Mouse (Mus musculus): ENCODE measurements around the gene Pum2. TPM values are rescaled to one million over a fixed set of nuclear protein-coding genes. Genes with fewer than 3 reads are reported as not detected.

The Pum2 gene
- total RNA-seq, 4 experiments from 2014 or later = 80.0 to 94.9 (median 88.2) TPM

DNA sequence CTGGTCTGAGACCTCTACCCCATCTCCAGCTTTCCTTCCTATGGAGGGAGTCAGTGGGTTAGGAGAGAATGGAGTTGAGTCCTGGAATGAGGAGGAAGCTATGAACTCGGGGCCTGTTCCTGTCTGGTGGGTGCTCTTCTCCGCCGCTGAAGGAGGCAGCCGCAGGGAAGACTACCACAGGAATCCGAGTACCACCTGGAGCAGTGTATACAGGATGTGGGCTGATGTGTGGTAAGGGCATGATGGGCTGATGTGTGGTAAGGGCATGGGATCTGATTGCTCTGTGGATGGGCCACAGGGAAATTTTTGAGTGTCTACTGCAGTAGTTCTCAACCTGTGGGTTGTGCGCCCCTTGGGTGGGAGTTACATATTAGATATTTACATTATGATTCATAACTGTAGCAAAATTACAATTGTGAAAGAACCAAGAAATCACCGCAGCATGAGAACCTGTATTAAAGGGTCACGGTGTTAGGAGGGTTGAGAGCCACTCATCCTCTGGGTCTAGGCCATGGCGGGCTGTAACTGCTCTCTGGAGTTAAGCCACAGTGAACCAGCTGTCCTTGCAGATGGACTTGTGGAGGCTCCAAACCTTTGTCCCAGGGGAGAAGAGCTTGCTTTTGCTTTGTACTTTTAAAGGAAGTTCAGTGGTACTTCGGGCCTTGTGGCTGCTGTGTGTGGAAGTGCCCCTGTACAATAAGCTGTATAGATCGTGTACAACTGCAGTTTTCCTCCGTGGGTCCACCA, 113.2 kb downstream of the Pum2 start:
- DNase-seq (ENCODE audit: low spot score in 2 of 2) = peak; percentile 20 to 28

- DNase-seq (ENCODE audit: low spot score in 2 of 2) = no peak
These were observed 114.5 kb downstream of the Pum2 start for GRCm38 (mm10) chr12:8788469-8788868.

DNA sequence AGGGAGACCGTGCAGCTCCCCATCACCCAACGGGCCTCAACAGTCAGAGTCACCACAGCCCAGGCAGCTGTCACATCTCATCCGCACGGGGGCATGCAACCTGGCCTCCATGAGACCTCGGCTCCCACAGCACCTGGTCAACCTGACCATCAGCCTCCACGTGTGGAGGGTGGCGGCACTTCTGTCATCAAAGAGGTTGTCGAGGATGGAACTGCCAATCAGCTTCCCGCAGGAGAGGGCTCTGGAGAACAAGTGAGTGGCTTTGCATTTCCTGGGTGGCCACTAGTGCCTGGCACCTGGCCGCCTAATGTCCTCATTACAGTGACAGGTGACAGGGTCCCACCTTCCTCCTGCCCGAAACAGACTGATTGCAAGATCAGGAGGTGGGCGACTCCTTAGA, 116.7 kb downstream of the Pum2 start:
- no peak for DNase-seq (ENCODE audit: low spot score in 2 of 2)

GRCm38 (mm10) chr12:8793410-8794051, 119.6 kb downstream of the Pum2 start:
- DNase-seq (ENCODE audit: low spot score in 2 of 2) = no peak

GRCm38 (mm10) chr12:8797936-8798335, 124.0 kb downstream of the Pum2 start:
- DNase-seq (ENCODE audit: low spot score in 2 of 2) = no peak

DNA sequence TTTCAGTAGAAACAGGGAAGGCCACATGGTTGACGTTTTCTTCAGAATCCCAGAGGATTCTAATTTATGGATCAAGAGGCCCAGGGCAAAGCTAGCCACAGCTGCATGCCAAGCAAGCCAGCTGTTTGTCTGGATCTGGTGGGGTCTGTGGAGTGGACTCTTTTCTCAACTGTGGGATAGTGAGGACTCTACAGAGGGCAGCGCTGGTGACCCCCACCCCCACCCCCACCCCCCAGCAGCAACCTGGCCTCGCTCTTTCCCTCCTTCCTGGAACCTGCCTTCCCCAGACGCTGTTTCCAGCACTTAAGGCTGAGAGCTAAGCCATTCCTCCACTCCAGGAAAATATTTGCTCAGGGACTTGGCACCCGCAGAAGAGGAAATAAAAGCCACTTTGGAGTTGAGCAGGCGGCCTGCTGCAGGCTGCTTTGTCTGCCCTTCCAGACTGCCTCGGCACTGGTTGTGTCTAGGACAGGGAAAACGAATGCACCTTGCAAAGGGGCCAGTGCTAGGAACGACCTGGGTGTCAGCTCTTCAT, 124.6 kb downstream of the Pum2 start:
- DNase-seq (ENCODE audit: low spot score in 2 of 2) = no peak

Other genes starting within 250 kb of the Pum2 start
- gene Rhob, start 174.1 kb upstream of the Pum2 start, total RNA-seq (2022) = 10 to 100 TPM; 19.6 to 44.6 (median 26.7) TPM
- gene Slc7a15, start 75.1 kb upstream of the Pum2 start, total RNA-seq (2022) = not detected
- 1 to 10 TPM in 3 of 4 experiments, under 1 TPM in 1; 0.82 to 3.1 (median 2.1) TPM for gene Sdc1, start 97.2 kb downstream of the Pum2 start, total RNA-seq (2022)
- 100 to 1,000 TPM; 221 to 236 (median 226) TPM for gene Laptm4a, start 247.5 kb downstream of the Pum2 start, total RNA-seq (2022)